Mouse (Mus musculus) bone marrow macrophage, adult 2 months (primary cell): Measurements from ENCODE around the gene Gm3404. TPM values are rescaled to one million over a fixed set of nuclear protein-coding genes. Genes with fewer than 3 reads are reported as not detected.

Source experiments
- H3K27ac ChIP-seq: 2 replicates; pipeline ENCODE4 v1.5.1; 2012; ENCODE audit warnings: low read depth, low read length; ENCODE audit not compliant: insufficient read depth
- H3K4me1 ChIP-seq: 2 replicates; pipeline ENCODE4 v1.6.1; 2012; ENCODE audit warnings: low read length; ENCODE audit not compliant: control insufficient read depth, insufficient read depth
- H3K4me3 ChIP-seq: 2 replicates; pipeline ENCODE4 v1.5.1; 2012; ENCODE audit warnings: mild to moderate bottlenecking, low read length, moderate library complexity; ENCODE audit not compliant: insufficient read depth
- CTCF ChIP-seq: IDR thresholded peaks from 2 replicates; pipeline ENCODE4 v1.5.1; 2012; ENCODE audit warnings: low read depth, mild to moderate bottlenecking, low read length, moderate library complexity
- POLR2A ChIP-seq: IDR thresholded peaks from 2 replicates; pipeline ENCODE4 v1.6.1; 2012; ENCODE audit warnings: mild to moderate bottlenecking, low read depth, low read length, borderline replicate concordance
- polyA plus RNA-seq: library from polyadenylated mRNA; stranded (reverse); fragments of >200 nt; gene quantifications from 2 replicates; pipeline ENCODE4 v1.2.4, GENCODE M21; 2012; ENCODE audit not compliant: missing spikeins, insufficient read depth, insufficient read length

Gene Gm3404
- polyA plus RNA-seq, 1 experiment, result not detected

- no peak for TF ChIP-seq POLR2A
- TF ChIP-seq CTCF, result no peak
- H3K4me1 ChIP-seq, result no peaks in the 10 kb centered on the region
- no peak overlapping the region for H3K4me3 ChIP-seq
- H3K27ac ChIP-seq, result no peak overlapping the region
Measured at GRCm38 (mm10) chr5:146576668-146577067, 51.1 kb downstream of the Gm3404 start.

Other genes starting within 250 kb of the Gm3404 start
- gene Wasf3, start 140.8 kb upstream of the Gm3404 start, polyA plus RNA-seq, result not detected in 2 replicates
- gene Gm6408, start 43.8 kb upstream of the Gm3404 start, polyA plus RNA-seq, result not detected in 2 replicates
- not detected in 2 replicates for gene Gm6370, start 34.4 kb upstream of the Gm3404 start, polyA plus RNA-seq
- not detected in 2 replicates for gene 4930449I24Rik, start 23.4 kb upstream of the Gm3404 start, polyA plus RNA-seq
- gene Gm3402, start 11.7 kb upstream of the Gm3404 start, polyA plus RNA-seq, result not detected in 2 replicates
- gene Gm3409, start 11.8 kb downstream of the Gm3404 start, polyA plus RNA-seq, result not detected in 2 replicates
- not detected in 2 replicates for gene Gm3415, start 30.3 kb downstream of the Gm3404 start, polyA plus RNA-seq
- gene Gpr12, start 59.4 kb downstream of the Gm3404 start, polyA plus RNA-seq, result not detected in 2 replicates